Mouse (Mus musculus) brain, embryonic 18.5 days (tissue): ENCODE measurements around the gene Rlim.

Experiments used
- DNase-seq: peaks from one replicate; pipeline ENCODE4 v3.0.0-alpha.2; 2012; ENCODE audit warnings: low read depth, low spot score

The Rlim gene

GRCm38 (mm10) chrX:103981169-103981689 lies at the start of gene Rlim:
Gene Rlim, minus strand, starts transcription at chrX:103981284.
- peak; percentile 89 for DNase-seq

- no peak for DNase-seq
Measured at GRCm38 (mm10) chrX:104017196-104017595, 36.1 kb upstream of the Rlim start.

- DNase-seq: no peak
Measured at GRCm38 (mm10) chrX:104015048-104015447, 34.0 kb upstream of the Rlim start.

GRCm38 (mm10) chrX:104013318-104013811 lies 32.3 kb upstream of the Rlim start:
- no peak for DNase-seq

GRCm38 (mm10) chrX:103994741-103995140 lies 13.7 kb upstream of the Rlim start:
- no peak for DNase-seq

GRCm38 (mm10) chrX:103993864-103994263 lies 12.8 kb upstream of the Rlim start:
- no peak for DNase-seq

- no peak for DNase-seq
Measured at GRCm38 (mm10) chrX:103991702-103992101, 10.6 kb upstream of the Rlim start.

GRCm38 (mm10) chrX:103990392-103990791 lies 9.3 kb upstream of the Rlim start:
- no peak for DNase-seq

- DNase-seq: no peak
Measured at GRCm38 (mm10) chrX:103987215-103987964, 6.3 kb upstream of the Rlim start.

GRCm38 (mm10) chrX:103986159-103986558 lies 5.1 kb upstream of the Rlim start:
- no peak for DNase-seq

- DNase-seq: no peak
Measured at GRCm38 (mm10) chrX:103984992-103985391, 3.9 kb upstream of the Rlim start.

- no peak for DNase-seq
Measured at GRCm38 (mm10) chrX:103981806-103982205, 722 bp upstream of the Rlim start.

GRCm38 (mm10) chrX:103980590-103981168 lies 405 bp downstream of the Rlim start:
- DNase-seq: no peak

GRCm38 (mm10) chrX:103980036-103980435 lies 1.0 kb downstream of the Rlim start:
- DNase-seq: no peak

GRCm38 (mm10) chrX:103939701-103940100 lies 41.4 kb downstream of the Rlim start:
- DNase-seq: no peak

GRCm38 (mm10) chrX:103937333-103937732 lies 43.8 kb downstream of the Rlim start:
- peak; percentile 3 for DNase-seq

GRCm38 (mm10) chrX:103922436-103922835 lies 58.6 kb downstream of the Rlim start:
- DNase-seq: no peak

GRCm38 (mm10) chrX:103918954-103919353 lies 62.1 kb downstream of the Rlim start:
- DNase-seq: no peak

GRCm38 (mm10) chrX:103914790-103915189 lies 66.3 kb downstream of the Rlim start:
- no peak for DNase-seq
